Mouse (Mus musculus): ENCODE data around the gene Plin4.
A peak's percentile ranks its signal among the peaks of the same experiment; 100 is the strongest.

Gene Plin4

GRCm38 (mm10) chr17:56109219-56110051 lies at the start of gene Plin4:
Gene Plin4 (minus strand): TSS chr17:56109803.
- DNase-seq (ENCODE audit: low spot score), result no peak

- no peak for DNase-seq (ENCODE audit: low spot score)
These were observed 44.0 kb upstream of the Plin4 start for GRCm38 (mm10) chr17:56153643-56154042.

- no peak for DNase-seq (ENCODE audit: low spot score)
These were observed 40.3 kb upstream of the Plin4 start for GRCm38 (mm10) chr17:56149897-56150296.

GRCm38 (mm10) chr17:56148790-56149618 lies 39.4 kb upstream of the Plin4 start:
- DNase-seq (ENCODE audit: low spot score), result no peak

GRCm38 (mm10) chr17:56148280-56148679 lies 38.7 kb upstream of the Plin4 start:
- no peak for DNase-seq (ENCODE audit: low spot score)

- DNase-seq (ENCODE audit: low spot score), result no peak
These were observed 37.8 kb upstream of the Plin4 start for GRCm38 (mm10) chr17:56147420-56147819.

- no peak for DNase-seq (ENCODE audit: low spot score)
These were observed 36.5 kb upstream of the Plin4 start for GRCm38 (mm10) chr17:56146131-56146530.

GRCm38 (mm10) chr17:56144546-56144945 lies 34.9 kb upstream of the Plin4 start:
- DNase-seq (ENCODE audit: low spot score), result no peak

GRCm38 (mm10) chr17:56141702-56142605 lies 32.4 kb upstream of the Plin4 start:
- DNase-seq (ENCODE audit: low spot score), result no peak

- no peak for DNase-seq (ENCODE audit: low spot score)
These were observed 30.4 kb upstream of the Plin4 start, which contains the start of gene Sema6b for GRCm38 (mm10) chr17:56139858-56140595. Gene Sema6b (minus strand): TSS chr17:56140343.

- no peak for DNase-seq (ENCODE audit: low spot score)
These were observed 29.8 kb upstream of the Plin4 start for GRCm38 (mm10) chr17:56139355-56139754.

- no peak for DNase-seq (ENCODE audit: low spot score)
These were observed 28.4 kb upstream of the Plin4 start for GRCm38 (mm10) chr17:56137839-56138613.

- no peak for DNase-seq (ENCODE audit: low spot score)
These were observed 27.0 kb upstream of the Plin4 start for GRCm38 (mm10) chr17:56136558-56136957.

GRCm38 (mm10) chr17:56134463-56134971 lies 24.9 kb upstream of the Plin4 start:
- peak; percentile 60 for DNase-seq (ENCODE audit: low spot score)

- DNase-seq (ENCODE audit: low spot score), result no peak
These were observed 24.1 kb upstream of the Plin4 start for GRCm38 (mm10) chr17:56133457-56134363.

- peak; percentile 62 for DNase-seq (ENCODE audit: low spot score)
These were observed 23.1 kb upstream of the Plin4 start for GRCm38 (mm10) chr17:56132661-56133060.

- peak; percentile 64 for DNase-seq (ENCODE audit: low spot score)
These were observed 22.2 kb upstream of the Plin4 start for GRCm38 (mm10) chr17:56131814-56132213.

GRCm38 (mm10) chr17:56131136-56131535 lies 21.5 kb upstream of the Plin4 start:
- no peak for DNase-seq (ENCODE audit: low spot score)

- no peak for DNase-seq (ENCODE audit: low spot score)
These were observed 18.6 kb upstream of the Plin4 start for GRCm38 (mm10) chr17:56128246-56128645.

All from spleen, adult 12 weeks (tissue).